Mouse (Mus musculus): ENCODE results near the gene Acp2.

Gene Acp2

GRCm38 (mm10) chr2:91256256-91257125 lies 53.8 kb downstream of the Acp2 start:
- DNase-seq (ENCODE audit: low read depth) = no peak

- DNase-seq (ENCODE audit: low read depth) = no peak
Measured at GRCm38 (mm10) chr2:91257126-91257980, 54.7 kb downstream of the Acp2 start.

GRCm38 (mm10) chr2:91258054-91258453 lies 55.4 kb downstream of the Acp2 start:
- DNase-seq (ENCODE audit: low read depth) = no peak

- DNase-seq (ENCODE audit: low read depth) = no peak
Measured at GRCm38 (mm10) chr2:91258830-91259229, 56.1 kb downstream of the Acp2 start.

GRCm38 (mm10) chr2:91259493-91259892 lies 56.8 kb downstream of the Acp2 start:
- DNase-seq (ENCODE audit: low read depth) = no peak

Measured in fibroblast of lung, adult 2 months (primary cell).